Mouse (Mus musculus) olfactory bulb, adult 2 months (tissue): ENCODE measurements around the gene Pappa2.

Source experiments
- CTCF ChIP-seq: fragments of 200-500 bp; IDR thresholded peaks from 2 replicates; pipeline ENCODE4 v1.5.1; 2012; ENCODE audit warnings: low read depth, mild to moderate bottlenecking, low read length, moderate library complexity; ENCODE audit not compliant: insufficient read depth
- POLR2A ChIP-seq: fragments of 200-500 bp; IDR thresholded peaks from 2 replicates; pipeline ENCODE4 v1.6.1; 2012; ENCODE audit warnings: mild to moderate bottlenecking, low read depth, low read length, moderate library complexity; ENCODE audit not compliant: insufficient read depth

- TF ChIP-seq POLR2A (no peak), CTCF (no peak)
Observed at GRCm38 (mm10) chr1:158699276-158699675, 281.0 kb downstream of the Pappa2 start.
